Mouse (Mus musculus) kidney, postnatal 4 days (tissue): ENCODE results near the gene Tex9.
"Not testable (repeated sequence)": the region's sequence is repeated elsewhere in the genome, so short reads cannot be mapped to it uniquely, and the experiment has no call there.

Experiments used
- DNase-seq, 2 experiments: peaks; one replicate each; pipeline ENCODE4 v3.0.0; 2021; ENCODE audit warnings: mixed read lengths in 2 of 2

The Tex9 gene

GRCm38 (mm10) chr9:72437822-72438701 lies 54.0 kb downstream of the Tex9 start, which contains the start of gene Mns1:
TSS of gene Mns1 (plus strand) at chr9:72438011.
- peak; percentile 94 to 96 for DNase-seq

DNA sequence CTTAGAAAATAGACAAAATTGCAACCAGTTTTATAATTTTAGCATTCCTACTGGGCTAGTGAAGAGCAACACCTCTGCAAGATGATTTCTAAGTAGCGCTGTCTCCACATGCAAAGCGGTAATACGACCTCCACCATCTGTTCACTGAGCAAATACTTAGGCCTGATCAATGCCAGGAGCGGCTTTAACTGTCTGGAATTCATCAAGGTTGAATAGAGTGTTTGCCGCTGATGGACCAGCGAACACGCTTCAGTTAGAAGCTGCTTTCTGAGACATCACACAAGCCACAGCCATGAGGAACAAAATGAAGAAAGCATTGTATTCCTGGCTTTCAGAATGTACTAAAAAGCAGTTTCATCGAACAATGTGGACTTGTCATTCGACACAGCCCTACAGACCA lies 57.1 kb downstream of the Tex9 start:
- no peak for DNase-seq

DNA sequence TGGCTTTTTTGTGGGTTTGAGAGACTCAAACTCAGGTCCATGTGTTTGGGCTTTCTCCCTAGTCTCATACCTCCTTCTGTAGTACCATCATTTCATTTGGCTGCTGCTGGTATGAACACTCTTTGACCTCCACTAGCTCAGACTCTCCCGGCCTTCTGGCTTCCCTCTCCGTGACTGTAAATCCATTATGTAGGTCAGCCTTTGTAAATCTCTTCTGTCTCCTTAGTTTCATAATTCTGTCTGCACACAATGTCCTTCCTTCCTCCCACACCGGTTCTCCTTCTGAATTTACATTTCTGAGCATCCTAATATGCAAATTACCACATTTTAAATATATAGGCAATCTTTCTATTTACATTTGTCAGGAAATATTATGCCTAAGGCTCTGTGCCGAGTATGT lies 64.2 kb downstream of the Tex9 start:
- no peak for DNase-seq

GRCm38 (mm10) chr9:72425300-72425850 lies 66.6 kb downstream of the Tex9 start:
- no peak for DNase-seq

GRCm38 (mm10) chr9:72422753-72423152 lies 69.3 kb downstream of the Tex9 start:
- DNase-seq = no peak

- no peak for DNase-seq
Measured at GRCm38 (mm10) chr9:72422284-72422683, 69.7 kb downstream of the Tex9 start.

- DNase-seq = no peak
Measured at GRCm38 (mm10) chr9:72420490-72420889, 71.5 kb downstream of the Tex9 start.

DNA sequence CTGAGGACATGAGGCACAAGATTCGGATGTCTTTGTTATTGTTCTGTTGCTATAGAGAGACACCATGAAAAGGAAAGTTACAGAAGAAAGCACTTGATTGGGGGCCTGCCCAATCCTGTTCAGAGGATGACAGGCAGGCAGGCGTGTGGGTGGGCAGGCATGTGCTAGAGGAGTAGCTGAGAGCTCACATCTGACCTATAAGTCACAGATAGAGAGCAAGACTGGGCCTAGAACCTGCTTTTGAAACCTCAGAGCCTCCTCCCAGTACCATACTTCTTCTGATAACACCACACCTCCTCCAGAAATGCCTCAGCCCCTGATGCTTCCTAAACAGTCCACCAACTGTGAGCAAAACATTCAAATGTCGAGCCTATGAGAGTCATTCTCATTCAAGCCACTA lies 73.6 kb downstream of the Tex9 start:
- no peak for DNase-seq

GRCm38 (mm10) chr9:72411746-72412145 lies 80.3 kb downstream of the Tex9 start:
- no peak for DNase-seq

- no peak for DNase-seq
Measured at GRCm38 (mm10) chr9:72409381-72410225, 82.4 kb downstream of the Tex9 start.

DNA sequence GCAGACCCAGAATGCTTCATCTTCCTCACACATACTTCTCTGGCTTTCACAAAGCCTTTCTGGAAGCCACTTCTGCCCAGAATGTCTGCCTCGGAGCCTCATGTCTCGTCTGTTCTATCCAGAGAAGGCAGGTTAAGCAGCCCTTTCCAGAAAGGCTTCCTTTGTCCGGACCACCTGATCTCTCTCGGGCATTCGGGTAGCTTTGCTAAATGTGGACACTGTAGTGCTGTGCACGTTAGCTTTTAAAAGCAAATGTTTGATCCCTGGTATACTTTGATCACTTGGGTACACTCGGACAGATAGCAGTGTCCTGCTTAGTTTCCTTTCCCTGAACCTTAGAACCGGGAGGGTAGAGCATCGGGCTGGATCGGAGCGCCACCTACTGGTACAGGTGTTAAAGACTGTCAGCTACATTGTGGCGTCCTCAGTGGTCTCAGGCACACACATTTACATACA lies 83.9 kb downstream of the Tex9 start:
- DNase-seq = peak; percentile 90

- no peak for DNase-seq
Measured at GRCm38 (mm10) chr9:72405882-72406638, 86.0 kb downstream of the Tex9 start.

DNA sequence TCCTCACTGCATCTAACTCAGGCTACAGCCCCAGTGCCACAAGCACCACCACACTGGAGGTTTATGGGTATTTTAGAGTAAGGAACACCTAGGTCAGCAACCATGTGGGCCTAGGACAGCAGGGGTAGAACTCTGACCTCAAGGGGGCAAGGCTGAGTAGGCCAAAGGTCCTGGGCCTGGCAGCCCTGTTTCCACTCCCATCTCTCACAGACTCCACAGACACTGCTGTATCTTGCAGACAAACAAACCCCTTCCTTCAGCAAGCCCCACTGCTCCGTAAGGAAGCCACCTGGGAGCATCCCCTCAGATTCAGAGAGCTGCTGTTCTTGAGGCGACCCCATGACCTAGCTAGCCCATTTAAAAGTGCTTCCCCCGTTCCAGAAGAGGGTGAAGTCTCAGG lies 87.1 kb downstream of the Tex9 start:
- no peak for DNase-seq

- no peak for DNase-seq
Measured at GRCm38 (mm10) chr9:72404446-72404845, 87.6 kb downstream of the Tex9 start.

DNA sequence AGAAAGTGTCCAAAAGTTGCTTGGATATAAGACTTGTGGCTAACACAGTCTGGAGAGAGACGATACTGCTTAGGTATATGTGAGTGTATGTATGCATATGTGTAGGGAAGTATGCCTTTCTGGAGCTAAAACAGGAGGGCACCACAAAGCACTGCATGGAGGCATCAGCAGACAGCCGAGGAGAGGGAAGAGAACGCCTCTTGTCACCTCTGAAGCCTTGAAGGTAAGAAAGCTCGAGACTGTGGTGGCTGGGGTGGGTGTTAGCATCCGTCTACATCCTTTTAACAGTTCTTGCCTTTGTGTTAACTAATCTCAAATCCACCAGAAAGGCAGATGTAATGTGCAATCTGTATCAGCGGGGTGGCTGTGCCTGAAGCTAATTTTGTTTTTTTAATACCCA lies 88.6 kb downstream of the Tex9 start:
- DNase-seq = no peak

GRCm38 (mm10) chr9:72401769-72402168 lies 90.2 kb downstream of the Tex9 start:
- DNase-seq = not testable (repeated sequence)
